Mouse (Mus musculus) monocyte, adult 59 days (primary cell): ENCODE data around the gene Gm6356. TPM values are rescaled to one million over a fixed set of nuclear protein-coding genes. Genes with fewer than 3 reads are reported as not detected.

ENCODE experiments used
- total RNA-seq, 2 experiments: library from RNA; stranded (reverse); gene quantifications; one replicate each; pipeline ENCODE4 v1.2.4; 2023

Gm6356 gene
- total RNA-seq, result not detected

GRCm38 (mm10) chr14:6973718-6974117, at the start of gene Gm6356:
TSS of gene Gm6356 (minus strand) at chr14:6973818.

Other genes starting within 250 kb of the Gm6356 start
- gene Gm3636, start 231.5 kb downstream of the Gm6356 start, total RNA-seq, result not detected
- not detected for gene Gm8362, start 199.4 kb downstream of the Gm6356 start, total RNA-seq
- not detected for gene Gm3642, start 133.5 kb downstream of the Gm6356 start, total RNA-seq
- gene Gm3667, start 83.9 kb downstream of the Gm6356 start, total RNA-seq, result not detected
- gene Gm10406, start 53.6 kb upstream of the Gm6356 start, total RNA-seq, result not detected
- gene Gm3685, start 71.2 kb upstream of the Gm6356 start, total RNA-seq, result not detected
- gene Gm3696, start 126.8 kb upstream of the Gm6356 start, total RNA-seq, result not detected
- not detected for gene Gm6676, start 151.6 kb upstream of the Gm6356 start, total RNA-seq
- not detected for gene Gm3512, start 200.7 kb upstream of the Gm6356 start, total RNA-seq
- not detected for gene Gm16434, start 220.7 kb upstream of the Gm6356 start, total RNA-seq